Mouse (Mus musculus) cerebellum, adult 2 months (tissue): ENCODE results near the gene Daam1.

Source experiments
- CTCF ChIP-seq: fragments of 200-500 bp; IDR thresholded peaks from 2 replicates; pipeline ENCODE4 v1.5.1; 2011; ENCODE audit warnings: low read depth, mild to moderate bottlenecking, control low read depth, low read length, moderate library complexity, borderline replicate concordance; ENCODE audit not compliant: insufficient read depth
- POLR2A ChIP-seq: fragments of 200-500 bp; IDR thresholded peaks from 2 replicates; pipeline ENCODE4 v1.6.1; 2011; ENCODE audit warnings: low read length, control low read depth, borderline replicate concordance; ENCODE audit not compliant: insufficient read depth

- TF ChIP-seq POLR2A (no peak), CTCF (no peak)
Observed at GRCm38 (mm10) chr12:71831258-71832087, 595 bp downstream of the Daam1 start.
